Mouse (Mus musculus) neural tube, embryonic 12.5 days (tissue): ENCODE results near the gene Gm49673. TPM values are rescaled to one million over a fixed set of nuclear protein-coding genes. Genes with fewer than 3 reads are reported as not detected.
"Not testable (repeated sequence)": the region's sequence is repeated elsewhere in the genome, so short reads cannot be mapped to it uniquely, and the experiment has no call there.

Experiments
- ATAC-seq: fragments of 200-750 bp; cut with Nextera tagmentation; 2 replicates; pipeline ENCODE4 v1.8.0; 2017; ENCODE audit warnings: low read depth, mild to moderate bottlenecking, moderate TSS enrichment, moderate library complexity; ENCODE audit not compliant: low FRiP score
- H3K27ac ChIP-seq: fragments of 300-500 bp; sonication (generic); 2 replicates; pipeline ENCODE4 v1.5.1; 2016
- H3K27me3 ChIP-seq: fragments of 300-500 bp; sonication (generic); replicated peaks from 2 replicates; pipeline ENCODE4 v1.6.1; 2016; ENCODE audit warnings: mild to moderate bottlenecking
- H3K36me3 ChIP-seq: fragments of 300-500 bp; sonication (generic); 2 replicates; pipeline ENCODE4 v1.6.1; 2016; ENCODE audit warnings: mild to moderate bottlenecking
- H3K4me1 ChIP-seq: fragments of 300-500 bp; sonication (generic); 2 replicates; pipeline ENCODE4 v1.6.1; 2016
- H3K4me2 ChIP-seq: fragments of 300-500 bp; sonication (generic); replicated peaks from 2 replicates; pipeline ENCODE4 v1.6.1; 2016; ENCODE audit warnings: mild to moderate bottlenecking
- H3K4me3 ChIP-seq: fragments of 300-500 bp; sonication (generic); 2 replicates; pipeline ENCODE4 v1.5.1; 2016
- H3K9ac ChIP-seq: fragments of 300-500 bp; sonication (generic); 2 replicates; pipeline ENCODE4 v1.6.1; 2016; ENCODE audit warnings: mild to moderate bottlenecking
- H3K9me3 ChIP-seq: fragments of 300-500 bp; sonication (generic); 2 replicates; pipeline ENCODE4 v1.6.1; 2016; ENCODE audit warnings: mild to moderate bottlenecking
- WGBS: fragments of 180-500 bp; shearing (Covaris S2); methylation state at CpG from one replicate; pipeline ENCODE4 v1.1.7; 2016; 5-methylcytosine and 5-hydroxymethylcytosine counted together
- polyA plus RNA-seq: library from polyadenylated mRNA; unstranded; fragments of >200 nt; fragmentation: Nextera tagmentation; extraction: Ambion mirVana; gene quantifications from 2 replicates; pipeline ENCODE4 v1.2.1, GENCODE M21; 2016

Gm49673 gene
- polyA plus RNA-seq, 1 experiment from 2014 or later: 0.30 TPM

- H3K9ac ChIP-seq, H3K9me3 ChIP-seq, H3K27ac ChIP-seq, H3K27me3 ChIP-seq, H3K36me3 ChIP-seq, ATAC-seq, H3K4me2 ChIP-seq, H3K4me1 ChIP-seq, H3K4me3 ChIP-seq: not testable (repeated sequence)
- 46% methylated on average over 2 of the region's 3 CpGs for WGBS
Measured at GRCm38 (mm10) chr17:8056637-8057138, 90.9 kb downstream of the Gm49673 start.

- not testable (repeated sequence) for H3K4me2 ChIP-seq, H3K27me3 ChIP-seq, H3K36me3 ChIP-seq, H3K9ac ChIP-seq, H3K4me1 ChIP-seq, H3K4me3 ChIP-seq, ATAC-seq, H3K9me3 ChIP-seq, H3K27ac ChIP-seq
- WGBS: 51% methylated on average over 5 of the region's 6 CpGs
Measured at GRCm38 (mm10) chr17:8055919-8056589, 91.5 kb downstream of the Gm49673 start.

- H3K4me2 ChIP-seq, H3K9me3 ChIP-seq, H3K4me1 ChIP-seq, H3K4me3 ChIP-seq, H3K27me3 ChIP-seq, H3K36me3 ChIP-seq, H3K9ac ChIP-seq, H3K27ac ChIP-seq: not testable (repeated sequence)
- 43% methylated on average over 3 of the region's 3 CpGs for WGBS
- ATAC-seq: peak; percentile 21; the same call in 1 of the 2 replicates
Measured at GRCm38 (mm10) chr17:8051247-8051646, 96.3 kb downstream of the Gm49673 start.

- not testable (repeated sequence) for H3K36me3 ChIP-seq, H3K27me3 ChIP-seq, H3K4me3 ChIP-seq, H3K4me1 ChIP-seq, ATAC-seq, H3K4me2 ChIP-seq, H3K9ac ChIP-seq, H3K9me3 ChIP-seq, H3K27ac ChIP-seq
- 94% methylated on average over 5 of the region's 6 CpGs for WGBS
Measured at GRCm38 (mm10) chr17:8050218-8050617, 97.4 kb downstream of the Gm49673 start.

- H3K9ac ChIP-seq, H3K27me3 ChIP-seq, H3K27ac ChIP-seq, H3K4me2 ChIP-seq, ATAC-seq, H3K4me1 ChIP-seq, H3K9me3 ChIP-seq, H3K4me3 ChIP-seq, H3K36me3 ChIP-seq: not testable (repeated sequence)
- WGBS: 0% methylated on average over 2 of the region's 5 CpGs
Measured at GRCm38 (mm10) chr17:8046178-8046577, 101.4 kb downstream of the Gm49673 start.

- not testable (repeated sequence) for H3K9ac ChIP-seq, ATAC-seq, H3K4me1 ChIP-seq, H3K27ac ChIP-seq, H3K36me3 ChIP-seq, H3K9me3 ChIP-seq, H3K27me3 ChIP-seq, H3K4me3 ChIP-seq, H3K4me2 ChIP-seq
- WGBS: no CpG with 5 or more reads among the region's 5 CpGs
Measured at GRCm38 (mm10) chr17:8041197-8041596, 106.4 kb downstream of the Gm49673 start.

GRCm38 (mm10) chr17:8039916-8040635, 107.5 kb downstream of the Gm49673 start:
- not testable (repeated sequence) for H3K27me3 ChIP-seq, H3K9ac ChIP-seq, H3K4me1 ChIP-seq, H3K27ac ChIP-seq, H3K4me3 ChIP-seq, H3K9me3 ChIP-seq, ATAC-seq, H3K36me3 ChIP-seq, H3K4me2 ChIP-seq
- no CpG with 5 or more reads among the region's 12 CpGs for WGBS

GRCm38 (mm10) chr17:8036976-8037375, 110.6 kb downstream of the Gm49673 start:
- H3K27me3 ChIP-seq, H3K9ac ChIP-seq, H3K36me3 ChIP-seq, H3K4me2 ChIP-seq, H3K4me3 ChIP-seq, H3K4me1 ChIP-seq, H3K27ac ChIP-seq, ATAC-seq, H3K9me3 ChIP-seq: not testable (repeated sequence)
- WGBS: 56% methylated on average over 4 of the region's 6 CpGs

Other genes with a start within 250 kb of the Gm49673 start
- 0.28 and 0.65 TPM in 2 replicates for gene Tagap, start 221.8 kb downstream of the Gm49673 start, polyA plus RNA-seq
- gene Rsph3a, start 202.2 kb downstream of the Gm49673 start, polyA plus RNA-seq: 73.9 and 74.1 TPM in 2 replicates
- 14.8 and 15.6 TPM in 2 replicates for gene Rnaset2a, start 309 bp upstream of the Gm49673 start, polyA plus RNA-seq
- gene Fgfr1op, start 17.7 kb upstream of the Gm49673 start, polyA plus RNA-seq: 34.5 and 37.2 TPM in 2 replicates
- not detected in 2 replicates for gene Ccr6, start 88.3 kb upstream of the Gm49673 start, polyA plus RNA-seq
- gene Mpc1, start 135.1 kb upstream of the Gm49673 start, polyA plus RNA-seq: 162 and 168 TPM in 2 replicates
- 104 and 109 TPM in 2 replicates for gene Sft2d1, start 163.3 kb upstream of the Gm49673 start, polyA plus RNA-seq
- 4.0 and 5.2 TPM in 2 replicates for gene Prr18, start 189.7 kb upstream of the Gm49673 start, polyA plus RNA-seq
- 0.41 and 0.44 TPM in 2 replicates for gene T2, start 208.2 kb upstream of the Gm49673 start, polyA plus RNA-seq